Mouse (Mus musculus) testis, postnatal 10 days (tissue): ENCODE data around the gene Cep72.
A peak's percentile ranks its signal among the peaks of the same experiment; 100 is the strongest.
"Not testable (repeated sequence)": the region's sequence is repeated elsewhere in the genome, so short reads cannot be mapped to it uniquely, and the experiment has no call there.

Source experiments
- DNase-seq: peaks from one replicate; pipeline ENCODE4 v3.0.0; 2021; ENCODE audit warnings: low spot score

The Cep72 gene

DNA sequence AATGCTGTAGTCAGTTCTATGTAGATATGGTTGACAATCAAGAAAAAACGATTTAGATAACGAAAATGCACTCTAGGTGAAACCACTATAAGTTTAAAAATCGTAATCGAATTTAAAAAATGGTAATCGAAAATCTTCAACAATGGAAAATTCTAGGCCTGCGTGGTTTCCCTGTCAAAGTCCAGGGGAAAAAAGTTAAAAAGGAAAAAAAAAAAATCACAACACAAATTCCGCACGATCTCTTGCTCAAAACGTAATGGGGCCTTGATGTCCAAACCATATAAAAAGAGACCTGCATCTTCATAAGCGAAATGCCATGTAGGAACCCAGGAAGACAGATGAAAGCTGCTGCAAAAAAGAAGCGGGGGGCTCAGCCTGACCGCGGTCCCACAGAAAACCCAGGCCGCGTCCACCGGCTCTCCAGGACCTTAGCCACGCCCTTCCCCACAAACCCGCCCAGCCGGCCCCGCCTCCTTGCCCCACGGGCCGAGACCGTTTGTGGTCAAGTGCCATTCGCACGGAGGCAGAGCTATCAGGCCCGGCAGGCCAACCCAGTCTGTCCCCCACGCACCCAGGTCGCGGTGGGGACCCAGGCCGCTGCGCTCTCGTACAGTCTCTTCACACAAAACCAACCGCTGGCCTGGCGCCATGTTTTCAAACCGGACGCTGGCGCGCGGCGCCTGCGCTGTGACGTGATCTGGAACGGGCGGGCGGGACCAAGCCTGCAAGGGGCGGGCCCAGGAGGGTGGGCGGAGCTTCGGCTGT lies at the start of gene Cep72:
Gene Cep72, minus strand, starts transcription at position 687 of the 765 bp plus-strand sequence.
- DNase-seq, result peak; percentile 99

DNA sequence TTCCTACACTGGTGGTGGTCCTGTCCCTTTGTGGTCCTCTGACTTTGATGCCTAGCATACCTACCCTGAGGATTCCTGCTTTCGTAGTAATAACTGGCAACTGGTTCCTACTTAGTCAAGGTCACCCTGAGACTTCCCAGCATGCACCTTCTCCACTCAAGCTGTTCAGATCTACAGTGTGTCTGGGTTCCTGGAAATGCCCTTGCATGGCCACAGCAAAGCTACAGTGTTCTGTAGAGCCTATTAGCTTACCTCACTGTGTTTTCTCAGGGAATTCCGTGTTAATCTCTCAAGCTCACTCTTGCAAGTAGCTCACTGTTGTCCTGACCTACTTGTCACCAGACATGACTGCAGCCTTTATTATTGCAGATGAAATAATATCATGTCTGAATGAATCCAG lies 45.3 kb upstream of the Cep72 start:
- no peak for DNase-seq

DNA sequence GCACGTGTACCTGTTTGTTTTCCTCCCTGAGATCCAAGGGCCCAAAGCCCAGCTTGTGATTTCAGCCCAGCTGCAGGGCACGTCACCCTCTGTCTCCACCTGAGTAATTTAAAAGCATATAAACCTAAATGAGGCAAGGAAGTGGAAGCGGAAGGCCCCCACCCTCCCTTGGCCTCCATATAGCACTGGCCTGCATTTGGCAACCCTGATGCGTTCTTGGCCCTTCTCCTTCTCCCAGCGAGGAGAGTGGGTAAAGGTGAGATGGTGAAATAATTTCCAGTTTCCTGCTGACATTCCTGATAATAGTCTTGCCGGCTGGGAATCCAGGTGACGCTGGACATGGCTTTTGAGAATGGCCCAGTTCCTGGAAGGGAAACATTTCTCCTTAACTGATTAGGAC lies 42.3 kb upstream of the Cep72 start:
- no peak for DNase-seq

GRCm38 (mm10) chr13:74102831-74103582 lies 40.9 kb upstream of the Cep72 start:
- DNase-seq, result no peak

DNA sequence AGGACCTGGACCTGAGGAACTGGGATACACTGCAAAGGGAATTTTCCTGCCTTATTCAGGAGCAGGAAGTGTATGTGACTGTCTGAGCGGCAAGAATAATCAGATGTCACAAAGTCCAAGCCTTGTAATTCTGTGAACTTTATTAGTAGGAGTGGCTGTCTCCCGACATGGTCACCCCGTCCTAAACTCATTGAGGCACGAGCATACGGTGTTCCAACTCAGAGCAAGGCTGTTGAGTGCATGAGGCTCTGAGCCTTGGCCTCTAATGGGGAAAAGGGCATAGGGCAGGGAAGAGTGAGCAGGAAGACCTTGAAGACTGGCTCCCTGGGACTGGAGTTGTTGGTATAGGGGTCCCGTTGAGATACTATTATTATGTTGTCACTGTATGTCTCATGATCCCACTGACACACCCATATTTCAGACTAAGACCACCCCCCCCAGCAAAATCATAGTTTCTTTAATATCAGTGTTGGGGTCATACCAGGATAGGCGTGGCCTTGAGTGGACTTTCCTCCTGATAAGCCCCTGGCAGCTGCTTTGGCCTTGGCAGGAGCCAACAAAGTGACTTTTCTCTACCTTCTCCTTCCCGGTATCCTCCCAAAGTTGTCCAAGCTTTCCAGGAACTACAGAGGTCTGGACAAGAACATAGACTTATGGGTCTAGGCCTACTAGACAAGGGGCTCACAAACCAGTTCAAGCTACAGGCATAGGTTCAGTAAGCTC lies 40.2 kb upstream of the Cep72 start:
- DNase-seq, result no peak

DNA sequence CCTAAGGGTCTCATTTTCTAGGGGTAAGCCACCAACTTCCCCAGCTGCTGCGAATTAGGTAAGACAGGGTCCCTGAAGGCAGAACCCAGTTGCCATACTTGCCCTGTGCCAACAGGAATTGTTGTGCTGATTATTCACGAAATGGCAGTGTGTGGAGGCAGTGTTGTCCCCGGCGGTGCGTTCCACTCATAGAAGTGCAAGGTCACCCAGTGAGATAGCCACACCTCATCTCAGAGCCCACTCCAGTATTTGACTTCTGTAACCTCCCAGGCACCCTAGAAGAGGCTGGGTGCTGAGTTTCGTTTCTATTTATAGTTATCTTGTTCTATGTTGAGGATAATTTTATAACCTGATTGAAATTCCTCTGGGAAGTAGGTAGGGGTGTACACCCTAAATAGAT lies 36.8 kb upstream of the Cep72 start:
- DNase-seq, result no peak

DNA sequence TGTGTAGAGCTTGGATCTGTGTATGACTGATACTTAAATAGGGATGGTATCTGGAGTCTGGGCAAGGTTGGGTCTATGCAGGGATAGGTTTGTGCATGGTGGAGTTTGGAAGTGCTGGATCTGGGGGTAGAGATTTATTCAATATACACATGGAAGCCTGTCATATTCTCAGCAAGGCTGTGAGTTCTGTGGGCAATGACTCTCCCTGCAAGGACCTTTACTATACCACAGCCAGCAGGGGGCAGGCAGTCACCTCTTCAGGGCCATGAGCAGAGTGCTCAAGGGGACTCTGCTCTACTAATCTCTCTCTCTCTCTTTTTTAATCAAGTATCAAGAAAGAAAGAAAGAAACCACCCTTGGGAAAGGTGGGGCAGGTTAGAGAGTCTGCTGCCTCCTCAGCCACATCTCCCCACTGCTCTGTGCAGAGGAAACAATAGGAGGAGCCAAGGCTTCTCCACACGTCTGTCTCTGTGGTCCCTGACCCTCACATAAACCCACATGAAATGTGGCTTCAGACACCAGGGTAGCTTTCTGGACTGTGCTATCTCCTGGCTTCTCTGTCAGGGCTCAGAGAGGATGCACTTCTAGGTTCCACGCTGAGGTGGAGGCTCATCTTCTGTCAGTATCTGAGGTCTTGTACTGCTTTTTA lies 34.7 kb upstream of the Cep72 start:
- DNase-seq, result peak; percentile 86

DNA sequence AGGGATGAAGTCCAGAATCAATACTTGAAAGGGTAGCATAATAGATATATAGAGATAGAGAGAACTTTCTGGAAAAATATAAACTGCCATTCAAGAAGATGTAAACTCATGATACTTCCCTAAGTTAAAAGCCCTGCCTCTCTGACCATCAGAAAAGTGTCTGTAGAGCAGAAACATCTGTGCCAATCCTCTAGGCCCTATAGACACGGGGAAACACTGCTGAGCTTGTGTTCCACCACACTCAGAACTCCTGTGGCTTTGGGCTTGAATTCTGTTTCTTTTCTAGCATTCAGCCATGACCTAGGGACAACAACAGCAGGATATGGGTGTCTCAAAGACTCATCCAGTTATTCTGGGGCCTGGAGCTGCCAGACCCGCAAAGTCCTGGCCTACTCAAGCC lies 33.8 kb upstream of the Cep72 start:
- no peak for DNase-seq

- no peak for DNase-seq
These were observed 28.2 kb upstream of the Cep72 start for GRCm38 (mm10) chr13:74090265-74090664.

GRCm38 (mm10) chr13:74073369-74073768 lies 11.3 kb upstream of the Cep72 start:
- DNase-seq, result no peak

DNA sequence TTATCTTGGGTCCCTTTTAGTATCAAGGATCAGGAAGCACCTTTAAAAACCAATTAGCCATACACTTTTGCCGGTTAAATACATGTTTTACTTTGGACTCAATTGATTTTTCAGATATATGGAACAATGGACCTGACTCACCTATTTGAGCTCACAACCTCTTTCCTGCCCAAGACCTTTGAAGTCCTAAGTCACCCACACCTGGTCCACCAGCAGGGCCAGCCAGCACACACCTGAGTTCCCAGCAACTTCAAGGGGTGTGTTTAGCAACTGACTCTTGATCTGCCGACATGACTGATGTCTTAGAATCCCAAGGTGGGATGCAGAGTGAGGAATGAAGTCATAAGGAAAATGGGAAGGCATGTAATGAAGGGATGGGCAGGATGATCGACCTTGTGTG lies 9.6 kb upstream of the Cep72 start:
- DNase-seq, result no peak

DNA sequence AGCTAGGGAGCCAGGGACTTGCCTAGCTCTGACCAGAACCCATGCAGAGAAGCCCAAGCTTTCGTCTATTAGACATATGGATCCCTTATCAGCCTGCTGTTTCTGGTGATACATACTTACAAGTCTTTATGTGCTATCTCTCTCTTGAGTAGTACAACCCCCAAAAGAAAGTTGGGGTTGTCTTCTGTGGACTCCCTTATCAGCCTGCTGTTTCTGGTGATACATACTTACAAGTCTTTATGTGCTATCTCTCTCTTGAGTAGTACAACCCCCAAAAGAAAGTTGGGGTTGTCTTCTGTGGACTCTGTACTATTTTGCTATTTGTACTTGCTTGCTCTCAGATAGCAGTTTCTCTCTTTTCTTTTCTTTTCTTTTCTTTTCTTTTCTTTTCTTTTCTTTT lies 9.1 kb upstream of the Cep72 start:
- not testable (repeated sequence) for DNase-seq

- no peak for DNase-seq
These were observed 4.5 kb upstream of the Cep72 start for GRCm38 (mm10) chr13:74066576-74066975.

DNA sequence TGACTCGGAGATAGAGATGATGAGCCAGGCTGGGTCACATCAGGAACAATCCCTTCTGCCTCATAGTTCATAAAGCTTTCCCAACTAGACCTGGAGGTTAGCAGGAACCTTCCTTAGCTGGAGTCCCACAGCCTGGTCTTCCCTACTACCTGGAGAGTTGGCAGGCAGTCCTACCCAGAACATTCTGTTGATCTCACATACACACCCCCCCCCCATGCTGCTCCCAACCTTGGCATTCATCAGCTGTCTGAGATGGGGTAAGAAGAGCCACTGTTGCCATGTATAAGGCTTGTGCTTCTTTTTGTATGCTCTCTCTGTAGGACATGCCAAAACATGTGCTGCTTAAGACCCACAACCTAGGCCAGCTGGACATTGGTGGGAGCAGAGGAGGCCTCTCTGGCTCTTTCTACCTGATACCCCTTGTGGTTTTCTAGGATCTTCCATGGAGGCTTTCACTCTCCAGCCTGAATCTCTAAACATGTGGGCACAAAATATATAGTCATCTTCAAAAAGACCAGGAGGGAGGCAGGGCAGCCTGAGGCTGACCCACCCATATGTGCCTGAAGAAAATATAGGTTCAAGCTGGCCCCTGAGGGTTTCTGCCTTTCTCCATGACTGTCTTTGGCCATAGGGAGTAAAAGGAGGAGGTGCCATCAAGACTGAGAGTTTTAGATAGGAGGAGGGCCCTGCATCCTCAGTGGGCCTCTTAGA lies 1.4 kb upstream of the Cep72 start:
- no peak for DNase-seq

GRCm38 (mm10) chr13:74062378-74063128 lies 454 bp upstream of the Cep72 start:
- DNase-seq, result no peak

GRCm38 (mm10) chr13:74058081-74058480 lies 4.0 kb downstream of the Cep72 start:
- DNase-seq, result no peak

DNA sequence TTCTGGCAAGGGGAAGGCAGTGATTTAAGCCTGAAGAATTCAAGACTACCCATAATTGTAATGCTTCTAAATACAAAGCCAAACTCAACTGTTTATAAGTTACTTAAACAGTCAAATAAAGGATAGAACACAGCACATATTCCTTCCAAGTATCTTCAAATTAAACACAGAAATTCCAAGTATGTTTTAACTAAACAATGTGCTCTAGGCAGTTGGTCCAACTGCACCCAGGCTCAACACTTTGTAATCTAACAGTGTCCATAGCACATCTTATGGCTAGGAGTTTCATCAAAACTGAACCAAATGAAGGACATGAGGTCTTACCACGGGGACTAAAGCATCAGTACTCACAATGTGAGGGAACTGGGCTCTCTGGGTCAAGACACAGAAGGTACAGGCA lies 5.9 kb downstream of the Cep72 start:
- DNase-seq, result no peak

GRCm38 (mm10) chr13:74039926-74040325 lies 22.2 kb downstream of the Cep72 start:
- no peak for DNase-seq

DNA sequence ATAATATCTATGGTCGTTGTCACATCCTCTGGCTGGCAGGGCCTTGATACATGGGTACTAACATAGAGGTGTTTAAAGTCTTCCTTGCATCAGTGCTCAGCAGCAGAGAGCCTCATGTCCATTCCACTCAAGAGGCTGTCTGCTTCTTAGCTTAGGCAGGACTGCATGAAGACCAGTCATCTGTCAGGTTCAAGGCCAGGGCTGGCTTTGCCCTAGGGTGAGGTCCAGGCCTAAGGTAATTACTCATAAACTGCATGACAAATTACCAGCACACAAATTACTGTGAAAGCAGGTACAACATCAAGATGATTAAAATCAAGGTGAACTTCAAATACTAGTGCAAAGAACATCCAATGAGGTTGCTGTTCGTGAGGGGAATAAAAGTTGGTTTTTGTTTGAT lies 26.3 kb downstream of the Cep72 start:
- no peak for DNase-seq

DNA sequence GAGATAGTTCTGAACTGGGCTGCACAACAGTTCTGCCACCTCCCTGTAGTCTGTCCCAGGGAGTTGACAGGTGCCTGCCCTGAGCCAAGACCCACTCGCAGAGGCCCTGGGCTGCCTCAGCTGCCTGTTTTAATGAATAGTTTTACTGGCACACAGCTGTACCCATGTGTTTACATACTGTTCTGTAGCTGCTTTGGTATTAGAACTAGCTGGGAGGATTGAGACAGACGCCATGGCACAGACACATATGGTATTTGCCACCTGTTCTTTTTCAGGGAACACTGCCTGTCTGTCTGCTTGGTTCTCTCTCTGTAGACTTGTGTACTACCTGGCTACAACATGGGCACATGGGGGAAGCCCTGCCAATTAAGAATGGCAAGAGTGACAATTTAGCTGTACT lies 27.3 kb downstream of the Cep72 start:
- DNase-seq, result no peak

- DNase-seq, result no peak
These were observed 31.0 kb downstream of the Cep72 start for GRCm38 (mm10) chr13:74031133-74031532.
